Mouse (Mus musculus): Measurements from ENCODE around the gene Ncf2. TPM values are rescaled to one million over a fixed set of nuclear protein-coding genes. Genes with fewer than 3 reads are reported as not detected.

Ncf2 gene
- total RNA-seq, 1 experiment, result 5.4 TPM

DNA sequence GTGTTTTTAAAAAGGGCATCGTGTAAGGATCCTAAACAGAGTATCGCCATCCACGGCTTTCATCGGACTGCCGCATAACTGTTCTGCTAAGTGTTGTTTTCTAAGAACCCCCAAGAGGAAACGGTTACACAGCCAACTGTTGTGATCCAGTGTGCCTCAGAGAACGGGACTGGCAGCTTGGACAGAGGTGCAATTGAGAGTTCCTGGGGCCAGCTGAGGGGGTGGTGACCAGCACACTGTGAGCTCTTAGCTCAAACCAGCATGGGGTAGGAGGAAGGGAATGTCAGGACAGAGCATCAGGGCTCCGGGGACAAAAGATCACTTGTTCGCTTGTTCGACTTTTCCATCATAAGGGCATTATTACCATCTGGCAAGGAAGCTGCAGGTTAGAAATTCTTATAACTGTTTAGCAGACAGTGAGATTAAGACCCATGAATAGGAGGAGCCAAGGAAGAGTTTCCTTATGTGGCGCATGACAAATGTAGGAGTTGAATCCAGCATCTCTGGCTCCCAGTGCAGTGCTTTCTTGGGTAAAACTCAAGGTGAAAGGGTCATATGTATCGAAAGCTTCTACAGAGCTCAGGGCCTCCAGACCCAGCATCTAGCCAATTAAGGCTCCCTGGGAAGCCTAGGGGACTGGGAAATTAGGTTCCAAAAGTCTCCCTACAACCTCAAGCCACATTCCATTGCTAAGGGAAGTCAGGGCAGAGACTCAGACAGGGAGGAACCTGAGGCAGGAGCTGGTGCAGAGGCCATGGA, 7.1 kb upstream of the Ncf2 start:
- peak overlapping the region; percentile 91 for H3K27ac ChIP-seq (ENCODE audit: insufficient read depth, low read depth, low read length, poor library complexity, severe bottlenecking)
- H3K4me1 ChIP-seq (ENCODE audit: control insufficient read depth in 2 of 2, insufficient read depth in 2 of 2, low read length in 2 of 2, poor library complexity in 1 of 2), result peaks cover 17 to 36% of the 10 kb centered on the region in 2 experiments
- no peaks in the 10 kb centered on the region for H3K9me3 ChIP-seq (ENCODE audit: control insufficient read depth, insufficient read depth, low read depth, low read length)
- TF ChIP-seq ZC3H11A (IDR thresholded peaks at IDR 0.05; ENCODE audit: borderline replicate concordance, low read depth, low read length) (no peak), CHD2 (IDR thresholded peaks at IDR 0.05; ENCODE audit: low read depth, low read length) (no peak), MAFK (IDR thresholded peaks at IDR 0.05; ENCODE audit: insufficient read depth, low read depth, low read length) (no peak), ZNF384 (IDR thresholded peaks at IDR 0.05; ENCODE audit: low read depth, low read length) (no peak), HCFC1 (IDR thresholded peaks at IDR 0.05; ENCODE audit: borderline replicate concordance, insufficient read depth, low read length) (no peak)
- in situ Hi-C loops (cut with MboI; ENCODE audit: low sequenced_read_pairs in 2 of 2, unreplicated experiment in 2 of 2), result loop anchor here (25.0 kb wide), 2 partner anchors 294 to 594 kb away; no protein-coding TSS in a partner anchor
- no peak for DNase-seq (ENCODE audit: low read depth, low spot score)
- no peaks in the 10 kb centered on the region for H3K36me3 ChIP-seq (ENCODE audit: control insufficient read depth, insufficient read depth, low read length, poor library complexity, severe bottlenecking)
- no peak overlapping the region for H3K4me3 ChIP-seq (ENCODE audit: insufficient read depth in 1 of 2, low read depth in 1 of 2, low read length in 2 of 2, poor library complexity in 1 of 2, severe bottlenecking in 1 of 2)
- no peak overlapping the region; the same call in 1 of the 2 replicates for H3K9ac ChIP-seq (ENCODE audit: insufficient read depth, low read depth, low read length, poor library complexity, severe bottlenecking)

DNA sequence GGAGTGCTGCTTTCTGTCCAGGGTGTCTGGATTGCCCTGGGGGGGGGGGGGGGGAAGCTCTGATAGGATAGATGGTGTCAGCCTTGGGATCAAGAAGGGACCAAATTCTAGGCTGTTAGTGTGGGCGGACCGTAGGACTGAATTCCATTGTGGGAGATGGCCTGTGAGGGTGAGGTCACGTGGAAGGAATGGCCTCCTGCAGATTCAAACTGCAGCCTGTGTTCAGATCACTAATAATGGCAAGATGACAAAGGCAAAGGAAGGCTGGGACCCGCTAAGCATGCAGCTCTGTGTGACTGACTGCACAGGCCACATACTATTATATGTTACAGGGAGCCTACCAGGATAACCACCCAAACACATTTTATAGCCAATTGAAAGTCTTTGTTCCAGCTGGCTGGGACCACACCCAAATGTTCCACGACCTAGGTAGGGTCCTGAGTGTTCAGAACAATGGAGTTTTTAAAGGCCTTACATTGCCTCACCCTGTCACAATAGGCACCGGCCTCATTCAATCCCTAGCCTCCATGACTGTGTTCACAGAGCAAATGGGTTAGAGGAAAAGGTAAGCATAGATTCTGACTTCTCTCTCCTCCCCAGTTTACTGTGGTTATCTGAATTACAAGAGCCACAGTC, 6.4 kb upstream of the Ncf2 start:
- in situ Hi-C loops (cut with MboI; ENCODE audit: low sequenced_read_pairs in 2 of 2, unreplicated experiment in 2 of 2), result loop anchor here (25.0 kb wide), 2 partner anchors 294 to 594 kb away; no protein-coding TSS in a partner anchor
- H3K9me3 ChIP-seq (ENCODE audit: control insufficient read depth, insufficient read depth, low read depth, low read length), result no peaks in the 10 kb centered on the region
- 0 out of 2 replicates have a peak, but pooled peaks have one; percentile 17 for TF ChIP-seq CHD2 (IDR thresholded peaks at IDR 0.05; ENCODE audit: low read depth, low read length)
- TF ChIP-seq MAFK (IDR thresholded peaks at IDR 0.05; ENCODE audit: insufficient read depth, low read depth, low read length), result no peak
- no peak for TF ChIP-seq ZNF384 (IDR thresholded peaks at IDR 0.05; ENCODE audit: low read depth, low read length)
- no peak for TF ChIP-seq ZC3H11A (IDR thresholded peaks at IDR 0.05; ENCODE audit: borderline replicate concordance, low read depth, low read length)
- no peak for TF ChIP-seq HCFC1 (IDR thresholded peaks at IDR 0.05; ENCODE audit: borderline replicate concordance, insufficient read depth, low read length)
- peak; percentile 73 for DNase-seq (ENCODE audit: low read depth, low spot score)
- peaks cover 17 to 38% of the 10 kb centered on the region in 2 experiments for H3K4me1 ChIP-seq (ENCODE audit: control insufficient read depth in 2 of 2, insufficient read depth in 2 of 2, low read length in 2 of 2, poor library complexity in 1 of 2)
- peak overlapping the region; percentile 91 for H3K27ac ChIP-seq (ENCODE audit: insufficient read depth, low read depth, low read length, poor library complexity, severe bottlenecking)
- H3K4me3 ChIP-seq (ENCODE audit: insufficient read depth in 1 of 2, low read depth in 1 of 2, low read length in 2 of 2, poor library complexity in 1 of 2, severe bottlenecking in 1 of 2), result no peak overlapping the region
- H3K9ac ChIP-seq (ENCODE audit: insufficient read depth, low read depth, low read length, poor library complexity, severe bottlenecking), result peak overlapping the region; percentile 14; the same call in 1 of the 2 replicates
- no peaks in the 10 kb centered on the region for H3K36me3 ChIP-seq (ENCODE audit: control insufficient read depth, insufficient read depth, low read length, poor library complexity, severe bottlenecking)

DNA sequence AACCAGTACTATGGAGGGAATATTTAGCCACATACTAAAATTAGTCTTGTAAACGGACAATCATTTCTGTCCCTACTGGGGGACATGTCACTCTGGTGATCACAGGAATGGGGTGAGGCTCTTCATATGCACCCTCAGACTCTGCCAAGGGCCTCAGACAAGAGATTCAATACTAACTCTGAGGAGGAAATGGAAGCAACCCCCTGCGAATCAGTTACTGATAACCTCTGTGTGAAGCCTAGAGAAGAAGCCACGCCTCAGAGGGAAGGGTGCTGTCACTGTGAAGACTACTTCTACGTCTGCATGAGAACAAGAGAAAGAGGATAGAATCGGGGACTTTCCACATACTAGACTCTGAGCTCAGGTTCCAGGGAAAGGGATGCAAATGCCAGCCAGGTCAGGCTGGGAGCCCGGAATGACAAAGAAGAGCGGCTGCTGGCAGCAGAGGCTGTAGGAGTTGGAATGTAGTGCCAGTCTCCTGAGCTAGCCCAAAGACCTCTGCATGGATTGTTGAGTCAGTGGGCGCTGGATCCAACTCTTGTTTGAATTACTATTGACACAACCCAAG, 4.2 kb upstream of the Ncf2 start:
- Histone ChIP-seq H3K4me3 (ENCODE audit: insufficient read depth in 1 of 2, low read depth in 1 of 2, low read length in 2 of 2, poor library complexity in 1 of 2, severe bottlenecking in 1 of 2) (peak overlapping the region; percentile 16 to 27; a peak in 2 of 4 replicates), H3K9ac (ENCODE audit: insufficient read depth, low read depth, low read length, poor library complexity, severe bottlenecking) (no peak overlapping the region; the same call in 1 of the 2 replicates), H3K36me3 (ENCODE audit: control insufficient read depth, insufficient read depth, low read length, poor library complexity, severe bottlenecking) (no peaks in the 10 kb centered on the region), H3K27ac (ENCODE audit: insufficient read depth, low read depth, low read length, poor library complexity, severe bottlenecking) (no peak overlapping the region), H3K4me1 (ENCODE audit: control insufficient read depth in 2 of 2, insufficient read depth in 2 of 2, low read length in 2 of 2, poor library complexity in 1 of 2) (peaks cover 17 to 46% of the 10 kb centered on the region in 2 experiments), H3K9me3 (ENCODE audit: control insufficient read depth, insufficient read depth, low read depth, low read length) (no peaks in the 10 kb centered on the region)
- no peak for DNase-seq (ENCODE audit: low read depth, low spot score)
- in situ Hi-C loops (cut with MboI; ENCODE audit: low sequenced_read_pairs in 2 of 2, unreplicated experiment in 2 of 2), result loop anchor here (25.0 kb wide), 2 partner anchors 292 to 592 kb away; no protein-coding TSS in a partner anchor
- TF ChIP-seq ZNF384 (IDR thresholded peaks at IDR 0.05; ENCODE audit: low read depth, low read length) (no peak), HCFC1 (IDR thresholded peaks at IDR 0.05; ENCODE audit: borderline replicate concordance, insufficient read depth, low read length) (no peak), MAFK (IDR thresholded peaks at IDR 0.05; ENCODE audit: insufficient read depth, low read depth, low read length) (no peak), ZC3H11A (IDR thresholded peaks at IDR 0.05; ENCODE audit: borderline replicate concordance, low read depth, low read length) (no peak), CHD2 (IDR thresholded peaks at IDR 0.05; ENCODE audit: low read depth, low read length) (no peak)

DNA sequence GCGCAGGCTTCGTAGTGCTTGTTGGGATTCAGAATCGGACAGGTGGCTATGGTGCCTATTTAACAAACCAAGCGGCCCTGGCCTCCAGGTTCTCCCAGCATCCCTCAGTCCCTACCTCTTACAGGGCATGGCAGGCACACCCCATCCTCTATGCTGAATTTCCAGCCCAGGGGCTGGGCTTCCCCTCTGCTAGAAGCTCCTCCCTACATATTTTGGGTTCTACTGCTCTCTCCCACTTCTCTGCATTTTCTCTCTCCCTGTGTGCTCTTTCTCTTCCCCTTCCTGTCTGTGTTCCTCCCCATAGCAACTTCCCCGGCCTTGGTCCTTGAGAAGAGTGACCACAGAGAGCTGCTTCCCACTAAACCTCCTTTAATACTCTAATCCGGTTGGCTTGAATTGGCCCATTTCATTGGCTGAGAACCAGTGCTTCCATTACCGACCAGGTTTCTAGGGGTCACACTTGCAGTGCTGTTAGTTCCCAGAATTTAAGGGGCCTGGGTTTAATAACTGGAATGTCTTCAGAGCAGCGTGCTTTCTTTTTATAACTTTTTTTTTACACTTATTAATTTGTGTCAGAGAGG, 3.2 kb upstream of the Ncf2 start:
- Histone ChIP-seq H3K9ac (ENCODE audit: insufficient read depth, low read depth, low read length, poor library complexity, severe bottlenecking) (peak overlapping the region; percentile 47; the same call in 1 of the 2 replicates), H3K36me3 (ENCODE audit: control insufficient read depth, insufficient read depth, low read length, poor library complexity, severe bottlenecking) (no peaks in the 10 kb centered on the region), H3K4me3 (ENCODE audit: insufficient read depth in 1 of 2, low read depth in 1 of 2, low read length in 2 of 2, poor library complexity in 1 of 2, severe bottlenecking in 1 of 2) (peak overlapping the region; percentile 23 to 24; a peak in 1 of 4 replicates), H3K9me3 (ENCODE audit: control insufficient read depth, insufficient read depth, low read depth, low read length) (no peaks in the 10 kb centered on the region), H3K4me1 (ENCODE audit: control insufficient read depth in 2 of 2, insufficient read depth in 2 of 2, low read length in 2 of 2, poor library complexity in 1 of 2) (peaks cover 18 to 41% of the 10 kb centered on the region in 2 experiments), H3K27ac (ENCODE audit: insufficient read depth, low read depth, low read length, poor library complexity, severe bottlenecking) (no peak overlapping the region)
- in situ Hi-C loops (cut with MboI; ENCODE audit: low sequenced_read_pairs in 2 of 2, unreplicated experiment in 2 of 2), result loop anchor here (25.0 kb wide), 2 partner anchors 291 to 591 kb away; no protein-coding TSS in a partner anchor
- TF ChIP-seq ZNF384 (IDR thresholded peaks at IDR 0.05; ENCODE audit: low read depth, low read length), result no peak
- TF ChIP-seq ZC3H11A (IDR thresholded peaks at IDR 0.05; ENCODE audit: borderline replicate concordance, low read depth, low read length), result no peak
- TF ChIP-seq CHD2 (IDR thresholded peaks at IDR 0.05; ENCODE audit: low read depth, low read length), result no peak
- DNase-seq (ENCODE audit: low read depth, low spot score), result no peak

All from ES-E14 (cell line).